Mouse (Mus musculus) embryonic fibroblast, embryonic 13.5 days (primary cell): ENCODE measurements at regions not wholly inside any gene's neighbourhood (a gene's known extent, or its start where the extent isn't known, plus 50 kb on each side); places are given as distances from the start of the nearest gene placed in this dataset.

Experiments used
- H3K27ac ChIP-seq: 2 replicates; pipeline ENCODE4 v1.5.1; 2012; ENCODE audit warnings: low read length, control low read depth, inconsistent platforms; ENCODE audit not compliant: insufficient read depth
- H3K4me1 ChIP-seq: 2 replicates; pipeline ENCODE4 v1.6.1; 2011; ENCODE audit warnings: low read length; ENCODE audit not compliant: control insufficient read depth, insufficient read depth
- H3K4me3 ChIP-seq: 2 replicates; pipeline ENCODE4 v1.5.1; 2011; ENCODE audit warnings: mild to moderate bottlenecking, control low read depth, low read length; ENCODE audit not compliant: insufficient read depth
- CTCF ChIP-seq: IDR thresholded peaks from 2 replicates; pipeline ENCODE4 v1.5.1; 2011; ENCODE audit warnings: mild to moderate bottlenecking, control low read depth, low read length, moderate library complexity, borderline replicate concordance; ENCODE audit not compliant: insufficient read depth
- POLR2A ChIP-seq: IDR thresholded peaks from 2 replicates; pipeline ENCODE4 v1.6.1; 2011; ENCODE audit warnings: low read depth, mild to moderate bottlenecking, control low read depth, low read length, moderate library complexity

- Histone ChIP-seq H3K27ac (no peak overlapping the region), H3K4me1 (no peaks in the 10 kb centered on the region; the same call in 1 of the 2 replicates), H3K4me3 (no peak overlapping the region)
- TF ChIP-seq CTCF = no peak
Measured at GRCm38 (mm10) chr6:94921741-94922140, 195.3 kb upstream of the Kbtbd8 start.

GRCm38 (mm10) chr6:94920770-94921169, 196.3 kb upstream of the Kbtbd8 start:
- no peaks in the 10 kb centered on the region; the same call in 1 of the 2 replicates for H3K4me1 ChIP-seq
- no peak for TF ChIP-seq POLR2A
- TF ChIP-seq CTCF = no peak
- H3K27ac ChIP-seq = no peak overlapping the region
- no peak overlapping the region for H3K4me3 ChIP-seq

- Histone ChIP-seq H3K27ac (no peak overlapping the region), H3K4me1 (no peaks in the 10 kb centered on the region; the same call in 1 of the 2 replicates), H3K4me3 (no peak overlapping the region)
- TF ChIP-seq CTCF = no peak
- TF ChIP-seq POLR2A = no peak
Measured at GRCm38 (mm10) chr6:94919194-94919743, 197.8 kb upstream of the Kbtbd8 start.

GRCm38 (mm10) chr6:94915842-94916620, 201.0 kb upstream of the Kbtbd8 start:
- Histone ChIP-seq H3K4me3 (no peak overlapping the region), H3K4me1 (0 out of 2 replicates have a peak, but pooled peaks cover 5% of the 10 kb centered on the region), H3K27ac (no peak overlapping the region)
- no peak for TF ChIP-seq POLR2A
- TF ChIP-seq CTCF = no peak

GRCm38 (mm10) chr6:94911836-94912235, 205.2 kb upstream of the Kbtbd8 start:
- no peak overlapping the region for H3K4me3 ChIP-seq
- peaks cover 5% of the 10 kb centered on the region; the same call in 1 of the 2 replicates for H3K4me1 ChIP-seq
- H3K27ac ChIP-seq = peak overlapping the region; percentile 27; the same call in 1 of the 2 replicates
- TF ChIP-seq POLR2A = no peak

GRCm38 (mm10) chr6:94911374-94911773, 205.7 kb upstream of the Kbtbd8 start:
- TF ChIP-seq POLR2A (no peak), CTCF (no peak)
- Histone ChIP-seq H3K27ac (no peak overlapping the region), H3K4me1 (peaks cover 5% of the 10 kb centered on the region; the same call in 1 of the 2 replicates), H3K4me3 (no peak overlapping the region)

- H3K4me1 ChIP-seq = no peaks in the 10 kb centered on the region
- no peak overlapping the region for H3K4me3 ChIP-seq
- H3K27ac ChIP-seq = no peak overlapping the region
- TF ChIP-seq CTCF (no peak), POLR2A (no peak)
Measured at GRCm38 (mm10) chr6:94900862-94901261, 200.9 kb upstream of the Lrig1 start.

GRCm38 (mm10) chr6:94898881-94899280, 198.9 kb upstream of the Lrig1 start:
- H3K27ac ChIP-seq = no peak overlapping the region
- no peaks in the 10 kb centered on the region for H3K4me1 ChIP-seq
- no peak for TF ChIP-seq CTCF
- no peak for TF ChIP-seq POLR2A
- H3K4me3 ChIP-seq = no peak overlapping the region

GRCm38 (mm10) chr6:94890165-94890564, 190.2 kb upstream of the Lrig1 start:
- Histone ChIP-seq H3K4me1 (no peaks in the 10 kb centered on the region), H3K27ac (no peak overlapping the region), H3K4me3 (no peak overlapping the region)
- TF ChIP-seq CTCF (no peak), POLR2A (no peak)

- TF ChIP-seq POLR2A = no peak
- TF ChIP-seq CTCF = no peak
- H3K4me1 ChIP-seq = no peaks in the 10 kb centered on the region
- no peak overlapping the region for H3K27ac ChIP-seq
- H3K4me3 ChIP-seq = no peak overlapping the region
Measured at GRCm38 (mm10) chr6:94889271-94889670, 189.3 kb upstream of the Lrig1 start.

- Histone ChIP-seq H3K4me1 (no peaks in the 10 kb centered on the region), H3K4me3 (no peak overlapping the region), H3K27ac (no peak overlapping the region)
- TF ChIP-seq POLR2A (no peak), CTCF (no peak)
Measured at GRCm38 (mm10) chr6:94881139-94881538, 181.2 kb upstream of the Lrig1 start.
